Mouse (Mus musculus) heart, postnatal 14 days (tissue): ENCODE measurements around the gene Mynn. TPM values are rescaled to one million over a fixed set of nuclear protein-coding genes. Genes with fewer than 3 reads are reported as not detected.
"Not testable (repeated sequence)": the region's sequence is repeated elsewhere in the genome, so short reads cannot be mapped to it uniquely, and the experiment has no call there.

ENCODE experiments used
- DNase-seq, 2 experiments: peaks; one replicate each; pipeline ENCODE4 v3.0.0; 2021 to 2022
- intact Hi-C: fragments of 180-260 bp; cut with DNase I; formaldehyde crosslinking; loops from one replicate; pipeline ENCODE4 v1.15.1; 2025
- long read RNA-seq, 2 experiments: library from polyadenylated mRNA; stranded (forward); transcript quantifications; one replicate each; pipeline ENCODE4 v2.0.0; 2021
- total RNA-seq, 2 experiments: library from RNA; stranded (reverse); gene quantifications; 2 replicates each; pipeline ENCODE4 v1.2.3; 2021

The Mynn gene
- 10 to 100 TPM; 13.9 to 18.4 TPM for total RNA-seq
- long read RNA-seq, experiment 1, full-length matches to known transcripts: 25 of 26 reads
- long read RNA-seq, experiment 1, partial matches to known transcripts: 1 of 26 reads
- long read RNA-seq, experiment 1, other reads (novel, unspliced or antisense): 0 of 26 reads
- long read RNA-seq, experiment 2, full-length matches to known transcripts: 14 of 21 reads
- long read RNA-seq, experiment 2, partial matches to known transcripts: 3 of 21 reads
- long read RNA-seq, experiment 2, other reads (novel, unspliced or antisense): 4 of 21 reads

- DNase-seq: peak; percentile 94 to 97
- intact Hi-C loops: loop anchor here (5.0 kb wide), 1 partner anchor 190 kb away; the partner anchor contains the start of gene Sec62
Measured at GRCm38 (mm10) chr3:30602065-30602739, at the start of gene Mynn. Gene Mynn, plus strand, starts transcription at chr3:30602065.

GRCm38 (mm10) chr3:30553741-30554140 is 48.1 kb upstream of the Mynn start:
- no peak for DNase-seq
- intact Hi-C loops: loop anchor here (10.0 kb wide), 1 partner anchor 659 kb away; no protein-coding TSS in a partner anchor

- intact Hi-C loops: loop anchor here (2.0 to 5.0 kb wide), 2 partner anchors 748 to 823 kb away; no protein-coding TSS in a partner anchor
- DNase-seq: no peak
Measured at GRCm38 (mm10) chr3:30560677-30561314, 41.1 kb upstream of the Mynn start.

DNA sequence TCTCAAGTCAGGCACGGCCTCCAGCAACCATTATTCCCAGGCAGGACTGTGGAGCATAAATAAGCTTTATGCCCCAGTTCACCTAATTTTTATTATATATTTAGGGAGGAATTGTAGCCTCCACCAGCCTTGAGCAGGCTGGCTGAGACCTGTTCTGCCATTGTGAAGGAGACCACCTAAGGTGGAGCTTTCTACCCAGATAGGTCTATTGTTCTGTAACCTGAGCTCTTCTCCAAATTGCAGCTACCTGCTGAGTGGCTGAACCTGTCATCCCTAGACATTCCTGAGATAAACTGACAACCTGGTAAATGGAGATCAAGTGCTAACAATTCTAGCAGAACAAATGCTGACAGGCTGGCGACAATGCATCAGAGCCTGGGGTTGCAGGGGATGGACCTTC is 35.5 kb upstream of the Mynn start:
- intact Hi-C loops: not testable (repeated sequence)

GRCm38 (mm10) chr3:30573549-30573948 is 28.3 kb upstream of the Mynn start:
- intact Hi-C loops: no loop called here
- DNase-seq: no peak

More for the DNA sequence above, 35.5 kb upstream of the Mynn start:
- not testable (repeated sequence) for DNase-seq

DNA sequence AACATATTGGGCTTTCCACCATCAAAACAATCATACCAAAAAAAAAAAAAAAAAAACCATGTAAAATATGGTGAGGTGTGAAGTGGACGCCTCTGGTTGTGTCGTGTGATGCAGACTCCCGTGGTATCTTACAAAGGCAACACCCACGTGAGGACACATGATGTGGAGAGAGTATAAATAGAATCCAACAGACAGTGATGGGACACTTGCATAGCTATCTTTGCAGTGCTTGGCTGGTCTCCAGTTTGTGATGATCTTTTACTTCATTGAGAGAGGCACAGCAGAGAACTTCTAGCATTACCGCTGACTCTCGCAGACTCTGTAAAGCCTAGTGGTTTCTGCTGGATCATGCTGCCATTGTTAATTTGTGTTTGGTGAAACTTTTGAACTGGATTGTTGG is 13.0 kb upstream of the Mynn start:
- intact Hi-C loops: no loop called here
- DNase-seq: no peak

- DNase-seq: peak in 1 of 2 experiments; percentile 23
Measured at GRCm38 (mm10) chr3:30592418-30592853, 9.4 kb upstream of the Mynn start.

GRCm38 (mm10) chr3:30593719-30594485 is 8.0 kb upstream of the Mynn start:
- intact Hi-C loops: loop anchor here (2.0 to 10.0 kb wide), 4 partner anchors 103 to 1789 kb away; partner anchors contain the start of genes Lrrc31 and Rpl22l1

More at GRCm38 (mm10) chr3:30592418-30592853, 9.4 kb upstream of the Mynn start:
- intact Hi-C loops: loop anchor here (2.0 to 10.0 kb wide), 4 partner anchors 105 to 1788 kb away; partner anchors contain the start of genes Lrrc31 and Rpl22l1

DNA sequence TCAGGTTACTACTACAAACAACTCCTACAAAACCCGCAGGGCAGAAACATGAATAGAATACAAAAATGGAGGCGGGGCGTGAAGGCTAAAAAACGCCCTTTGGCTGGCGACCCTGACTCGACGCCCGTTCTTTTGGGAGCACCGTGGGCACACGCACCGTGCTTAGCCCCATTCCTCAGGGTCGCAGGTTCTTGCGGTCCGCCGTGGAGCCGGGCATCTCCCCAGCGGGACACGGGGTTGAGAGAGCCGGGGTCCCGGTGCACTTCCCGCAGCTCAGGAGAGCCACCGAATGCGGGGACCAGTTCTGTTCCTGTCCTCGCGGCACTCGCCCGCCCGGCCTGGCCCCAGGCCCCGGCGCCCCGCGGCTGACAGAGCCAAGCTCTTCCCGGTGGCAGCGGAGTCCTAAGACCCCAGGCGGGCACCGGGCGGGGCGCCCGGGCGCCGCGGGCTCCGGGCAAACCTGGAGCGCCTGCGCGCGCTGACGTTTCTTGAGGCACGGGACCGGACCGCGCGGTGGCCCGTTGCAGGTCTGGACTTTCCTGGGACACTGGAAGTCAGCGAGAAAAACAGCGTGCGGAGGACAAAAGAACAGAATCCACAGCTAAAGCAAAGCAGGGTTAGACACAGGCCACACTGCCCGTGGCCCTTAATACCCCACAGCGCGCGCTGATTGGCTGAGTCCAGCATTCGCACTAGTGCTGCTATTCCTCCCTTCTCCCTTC is 6.6 kb upstream of the Mynn start:
- DNase-seq: peak; percentile 53 to 60
- intact Hi-C loops: loop anchor here (5.0 to 10.0 kb wide), 3 partner anchors 207 to 1790 kb away; partner anchors contain the start of gene Rpl22l1

More at GRCm38 (mm10) chr3:30593719-30594485, 8.0 kb upstream of the Mynn start:
- DNase-seq: peak in 1 of 2 experiments; percentile 12

DNA sequence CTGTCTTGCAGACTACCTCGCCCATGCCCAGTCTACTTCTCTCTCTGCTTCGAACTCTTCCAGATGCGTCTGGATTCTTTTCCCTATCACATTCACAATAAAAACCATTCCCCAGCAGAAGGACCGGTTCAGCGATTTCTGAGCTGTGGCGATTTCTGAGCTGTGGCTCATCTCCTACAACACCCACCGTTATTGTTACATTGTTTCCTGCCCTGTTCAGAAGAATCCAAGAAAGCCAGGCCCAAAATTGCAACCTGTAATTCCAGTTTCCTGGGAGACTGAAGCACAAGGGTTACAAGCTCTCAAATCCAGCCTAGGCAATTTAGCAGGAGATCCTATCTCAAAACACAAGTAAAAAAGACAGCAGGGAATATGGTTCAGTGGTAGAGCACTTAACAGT is 4.6 kb upstream of the Mynn start:
- DNase-seq: no peak
- intact Hi-C loops: loop anchor here (5.0 to 10.0 kb wide), 3 partner anchors 205 to 1792 kb away; partner anchors contain the start of gene Rpl22l1

- DNase-seq: peak; percentile 10
- intact Hi-C loops: loop anchor here (5.0 to 10.0 kb wide), 4 partner anchors 192 to 1795 kb away; partner anchors contain the start of genes Rpl22l1 and Sec62
Measured at GRCm38 (mm10) chr3:30599711-30600545, 1.9 kb upstream of the Mynn start, which contains the start of gene Actrt3. Gene Actrt3, minus strand, starts transcription at chr3:30599939.

GRCm38 (mm10) chr3:30600717-30601116 is 1.1 kb upstream of the Mynn start:
- intact Hi-C loops: loop anchor here (5.0 kb wide), 1 partner anchor 192 kb away; the partner anchor contains the start of gene Sec62
- DNase-seq: peak; percentile 16 to 30

DNA sequence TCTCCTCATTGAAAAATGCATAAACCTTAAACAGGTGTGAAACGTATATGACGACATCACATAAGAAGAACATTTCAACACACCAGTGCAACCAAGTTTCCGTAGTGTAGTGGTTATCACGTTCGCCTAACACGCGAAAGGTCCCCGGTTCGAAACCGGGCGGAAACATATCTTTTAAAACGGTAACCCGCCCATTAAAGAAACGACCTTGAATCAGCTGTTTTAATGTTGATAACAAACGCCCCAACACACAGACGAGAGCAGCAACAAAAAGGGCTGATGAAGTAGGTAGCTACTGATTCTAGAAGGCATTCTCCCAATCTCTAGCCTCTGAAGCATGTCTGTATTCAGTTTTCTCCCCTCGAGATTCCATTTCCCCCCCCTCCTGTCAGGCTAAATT is 690 bp upstream of the Mynn start:
- intact Hi-C loops: loop anchor here (5.0 kb wide), 1 partner anchor 191 kb away; the partner anchor contains the start of gene Sec62
- peak; percentile 86 to 87 for DNase-seq

GRCm38 (mm10) chr3:30601610-30602064 is 228 bp upstream of the Mynn start:
- intact Hi-C loops: loop anchor here (5.0 kb wide), 1 partner anchor 191 kb away; the partner anchor contains the start of gene Sec62
- DNase-seq: no peak

- intact Hi-C loops: loop anchor here (5.0 kb wide), 1 partner anchor 190 kb away; the partner anchor contains the start of gene Sec62
- DNase-seq: no peak
Measured at GRCm38 (mm10) chr3:30602740-30603098, 854 bp downstream of the Mynn start.

DNA sequence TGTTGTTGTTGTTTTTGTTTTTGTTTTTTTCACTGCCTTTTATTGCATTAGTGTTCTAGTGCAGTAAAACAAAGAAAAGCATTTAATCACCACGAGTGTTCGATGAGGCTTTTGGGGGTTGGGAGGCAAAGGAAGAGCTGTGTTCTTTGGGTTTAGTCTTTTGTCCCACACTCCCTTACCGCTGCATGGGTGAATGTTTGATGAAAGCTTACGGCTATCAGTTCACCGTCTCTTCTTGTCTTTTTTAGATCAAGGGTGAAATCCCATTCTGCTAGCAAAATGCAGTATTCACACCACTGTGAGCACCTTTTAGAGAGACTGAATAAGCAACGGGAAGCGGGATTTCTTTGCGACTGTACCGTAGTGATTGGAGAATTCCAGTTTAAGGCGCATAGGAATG is 1.4 kb downstream of the Mynn start:
- intact Hi-C loops: loop anchor here (5.0 kb wide), 1 partner anchor 189 kb away; the partner anchor contains the start of gene Sec62
- DNase-seq: no peak

DNA sequence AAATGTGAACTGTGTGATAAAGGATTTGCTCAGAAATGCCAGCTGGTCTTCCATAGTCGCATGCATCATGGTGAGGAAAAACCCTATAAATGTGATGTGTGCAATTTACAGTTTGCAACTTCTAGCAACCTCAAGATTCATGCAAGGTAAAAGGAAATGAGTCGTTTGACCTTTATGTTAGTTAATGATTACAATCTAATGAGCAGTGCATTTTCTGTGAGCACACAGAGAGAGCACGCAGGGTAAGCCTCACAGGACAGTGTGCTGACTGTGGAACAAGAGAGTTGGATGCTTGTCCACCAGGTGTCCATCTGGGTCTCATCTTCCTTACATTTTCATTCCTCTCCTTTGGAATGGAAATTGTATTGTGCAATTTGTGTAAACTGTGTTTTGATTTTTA is 7.1 kb downstream of the Mynn start:
- DNase-seq: no peak
- intact Hi-C loops: no loop called here

DNA sequence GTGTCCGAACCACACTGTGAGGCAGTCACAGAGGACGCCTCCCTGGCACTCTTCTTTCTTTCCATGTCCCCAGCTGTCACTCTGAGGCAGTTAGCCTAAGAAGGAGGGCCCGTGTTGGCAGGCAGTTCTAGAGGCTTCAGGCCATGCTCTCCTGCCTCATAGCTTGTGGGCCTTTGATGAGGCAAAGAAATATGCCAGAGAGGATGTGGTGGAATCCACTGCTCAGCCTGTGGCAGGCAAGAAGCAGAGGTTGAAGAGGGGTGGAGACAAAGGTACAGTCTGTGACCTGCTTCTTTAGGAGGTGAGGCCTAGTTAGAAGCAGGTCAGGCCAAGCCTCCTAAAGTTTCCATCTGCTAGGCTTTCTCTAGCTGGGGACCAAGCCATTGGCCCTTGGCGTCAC is 9.1 kb downstream of the Mynn start:
- intact Hi-C loops: no loop called here

More for the DNA sequence above, 9.1 kb downstream of the Mynn start:
- no peak for DNase-seq
